Mouse (Mus musculus) liver, embryonic 13.5 days (tissue): ENCODE measurements around the gene Ddt. TPM values are rescaled to one million over a fixed set of nuclear protein-coding genes. Genes with fewer than 3 reads are reported as not detected.
A peak's percentile ranks its signal among the peaks of the same experiment; 100 is the strongest.

Experiments
- ATAC-seq: fragments of 200-750 bp; cut with Nextera tagmentation; 2 replicates; pipeline ENCODE4 v1.8.0; 2017; ENCODE audit warnings: low read depth, mild to moderate bottlenecking, moderate number of reproducible peaks, moderate library complexity
- DNase-seq: peaks from one replicate; pipeline ENCODE4 v3.0.0; 2022
- H3K27ac ChIP-seq: fragments of 300-500 bp; sonication (generic); 2 replicates; pipeline ENCODE4 v1.5.1; 2015; ENCODE audit warnings: moderate library complexity, mild to moderate bottlenecking, inconsistent platforms
- H3K27me3 ChIP-seq: fragments of 300-500 bp; sonication (generic); 2 replicates; pipeline ENCODE4 v1.6.1; 2015; ENCODE audit warnings: mild to moderate bottlenecking, inconsistent platforms
- H3K36me3 ChIP-seq: fragments of 300-500 bp; sonication (generic); 2 replicates; pipeline ENCODE4 v1.6.1; 2015; ENCODE audit warnings: mild to moderate bottlenecking, inconsistent platforms
- H3K4me1 ChIP-seq: fragments of 300-500 bp; sonication (generic); replicated peaks from 2 replicates; pipeline ENCODE4 v1.6.1; 2015; ENCODE audit warnings: inconsistent platforms
- H3K4me2 ChIP-seq: fragments of 300-500 bp; sonication (generic); 2 replicates; pipeline ENCODE4 v1.6.1; 2015; ENCODE audit warnings: inconsistent platforms, mild to moderate bottlenecking, moderate library complexity
- H3K4me3 ChIP-seq: fragments of 300-500 bp; sonication (generic); replicated peaks from 2 replicates; pipeline ENCODE4 v1.5.1; 2015; ENCODE audit warnings: mild to moderate bottlenecking, inconsistent platforms
- H3K9ac ChIP-seq: fragments of 300-500 bp; sonication (generic); 2 replicates; pipeline ENCODE4 v1.6.1; 2015; ENCODE audit warnings: mild to moderate bottlenecking, inconsistent platforms
- H3K9me3 ChIP-seq: fragments of 300-500 bp; sonication (generic); replicated peaks from 2 replicates; pipeline ENCODE4 v1.6.1; 2016; ENCODE audit warnings: inconsistent platforms
- WGBS: fragments of 180-500 bp; shearing (Covaris S2); methylation state at CpG from one replicate; pipeline ENCODE4 v1.1.7; 2015; ENCODE audit not compliant: insufficient replicate concordance; 5-methylcytosine and 5-hydroxymethylcytosine counted together
- polyA plus RNA-seq: library from polyadenylated mRNA; unstranded; fragments of >200 nt; fragmentation: Nextera tagmentation; extraction: Ambion mirVana; gene quantifications from 2 replicates; pipeline ENCODE4 v1.2.1, GENCODE M21; 2015

The Ddt gene
- polyA plus RNA-seq, 1 experiment from 2014 or later: 180 TPM

- Histone ChIP-seq H3K4me2 (no peak overlapping the region), H3K36me3 (no peaks in the 10 kb centered on the region), H3K4me3 (no peak overlapping the region), H3K9me3 (no peaks in the 10 kb centered on the region), H3K4me1 (peaks cover 8% of the 10 kb centered on the region; the same call in 1 of the 2 replicates), H3K9ac (no peak overlapping the region), H3K27me3 (0 out of 2 replicates have a peak, but pooled peaks cover 3% of the 10 kb centered on the region), H3K27ac (peak overlapping the region; percentile 72; the same call in 1 of the 2 replicates)
- DNase-seq (peak; percentile 9), ATAC-seq (peak; percentile 90)
- 62% methylated on average over 5 of the region's 5 CpGs for WGBS
These were observed 16.6 kb upstream of the Ddt start for GRCm38 (mm10) chr10:75789841-75790240.

DNA sequence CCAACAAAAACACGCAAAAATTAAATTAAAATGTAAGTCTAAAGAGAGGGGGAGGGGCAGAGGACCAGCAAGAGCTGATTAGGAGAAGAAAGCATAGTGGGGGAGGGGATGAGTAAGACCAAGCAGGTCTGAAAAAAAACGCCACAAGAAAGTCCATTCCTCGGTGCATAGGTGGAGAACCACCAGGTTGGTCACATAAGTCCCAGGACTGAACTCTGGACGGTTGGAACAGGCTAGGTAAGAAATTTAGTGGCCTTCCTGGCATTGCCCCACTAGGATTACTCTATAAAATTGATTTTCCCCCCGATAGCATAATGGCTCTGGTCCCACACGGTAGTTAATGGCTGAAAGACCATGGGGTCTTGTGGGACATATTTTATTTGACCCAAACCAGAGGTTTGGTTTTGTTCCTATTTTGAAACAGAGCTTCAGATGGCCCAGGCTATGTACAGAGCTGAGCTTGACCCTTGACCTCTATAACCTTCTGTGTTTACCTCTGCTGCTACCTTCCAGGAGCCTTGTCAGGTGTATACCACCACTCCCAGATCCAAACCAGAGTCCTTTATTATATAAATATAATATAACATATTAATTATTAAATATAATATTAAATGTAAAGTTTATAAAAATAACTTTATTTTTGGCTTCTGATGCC is 16.0 kb upstream of the Ddt start:
- 58% methylated on average over 6 of the region's 6 CpGs for WGBS
- no peak overlapping the region for H3K9ac ChIP-seq
- H3K4me2 ChIP-seq: no peak overlapping the region
- H3K27me3 ChIP-seq: 0 out of 2 replicates have a peak, but pooled peaks cover 7% of the 10 kb centered on the region
- peaks cover 8% of the 10 kb centered on the region; the same call in 1 of the 2 replicates for H3K4me1 ChIP-seq
- H3K4me3 ChIP-seq: no peak overlapping the region
- DNase-seq (no peak), ATAC-seq (peak; percentile 51; the same call in 1 of the 2 replicates)
- H3K36me3 ChIP-seq: no peaks in the 10 kb centered on the region
- no peaks in the 10 kb centered on the region for H3K9me3 ChIP-seq
- H3K27ac ChIP-seq: peak overlapping the region; percentile 23; the same call in 1 of the 2 replicates

GRCm38 (mm10) chr10:75788277-75788676 is 15.1 kb upstream of the Ddt start:
- no peaks in the 10 kb centered on the region for H3K9me3 ChIP-seq
- H3K4me3 ChIP-seq: no peak overlapping the region
- no peaks in the 10 kb centered on the region for H3K36me3 ChIP-seq
- H3K4me1 ChIP-seq: peaks cover 4% of the 10 kb centered on the region; the same call in 1 of the 2 replicates
- no peak overlapping the region for H3K4me2 ChIP-seq
- DNase-seq: no peak
- no peak overlapping the region for H3K27ac ChIP-seq
- ATAC-seq: no peak
- H3K9ac ChIP-seq: no peak overlapping the region
- 84% methylated on average over 8 of the region's 8 CpGs for WGBS
- H3K27me3 ChIP-seq: peaks cover 15% of the 10 kb centered on the region; the same call in 1 of the 2 replicates

DNA sequence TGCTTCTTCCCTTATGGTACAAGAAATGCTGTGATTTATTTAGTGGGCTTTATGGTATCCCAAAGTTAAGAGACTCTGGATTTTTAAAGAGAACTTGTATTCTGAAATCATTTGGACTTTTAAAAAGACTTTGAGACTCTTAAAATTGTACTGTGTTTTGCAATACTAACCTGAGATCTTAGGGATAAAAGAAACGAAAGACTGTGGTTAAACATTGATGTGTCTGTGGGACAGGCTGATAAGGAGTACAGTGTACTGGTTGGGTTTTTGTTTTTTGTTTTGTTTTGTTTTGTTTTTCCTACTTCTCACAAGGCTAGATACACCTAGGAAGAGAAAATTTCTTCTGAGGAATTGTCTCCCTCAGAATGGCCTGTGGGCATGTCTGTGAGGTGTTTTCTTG is 12.2 kb upstream of the Ddt start:
- no peak overlapping the region for H3K27ac ChIP-seq
- no peaks in the 10 kb centered on the region for H3K36me3 ChIP-seq
- ATAC-seq: no peak
- H3K4me2 ChIP-seq: no peak overlapping the region
- no peak overlapping the region for H3K9ac ChIP-seq
- DNase-seq: no peak
- peaks cover 39% of the 10 kb centered on the region for H3K27me3 ChIP-seq
- H3K4me1 ChIP-seq: 0 out of 2 replicates have a peak, but pooled peaks cover 3% of the 10 kb centered on the region
- WGBS: 19% methylated on average over 1 of the region's 1 CpGs
- H3K4me3 ChIP-seq: no peak overlapping the region
- H3K9me3 ChIP-seq: no peaks in the 10 kb centered on the region

GRCm38 (mm10) chr10:75780769-75781578 is 7.8 kb upstream of the Ddt start, which contains the start of the genes Gm20441 and Gstt3:
Gm20441 (minus strand) TSS chr10:75780954.
Gstt3 (minus strand) TSS chr10:75781414.
- H3K27me3 ChIP-seq: peaks cover 73% of the 10 kb centered on the region
- DNase-seq: no peak
- WGBS: 1% methylated on average over 28 of the region's 28 CpGs
- peak within 1 kb of the TSS; percentile 63 for H3K4me2 ChIP-seq
- peak; percentile 43; the same call in 1 of the 2 replicates for ATAC-seq
- H3K4me1 ChIP-seq: peaks cover 9% of the 10 kb centered on the region; the same call in 1 of the 2 replicates
- peak within 1 kb of the TSS; percentile 49; the same call in 1 of the 2 replicates for H3K9ac ChIP-seq
- H3K4me3 ChIP-seq: peak within 1 kb of the TSS; percentile 51
- no peaks in the 10 kb centered on the region for H3K9me3 ChIP-seq
- H3K36me3 ChIP-seq: no peaks in the 10 kb centered on the region
- H3K27ac ChIP-seq: no peak within 1 kb of the TSS

DNA sequence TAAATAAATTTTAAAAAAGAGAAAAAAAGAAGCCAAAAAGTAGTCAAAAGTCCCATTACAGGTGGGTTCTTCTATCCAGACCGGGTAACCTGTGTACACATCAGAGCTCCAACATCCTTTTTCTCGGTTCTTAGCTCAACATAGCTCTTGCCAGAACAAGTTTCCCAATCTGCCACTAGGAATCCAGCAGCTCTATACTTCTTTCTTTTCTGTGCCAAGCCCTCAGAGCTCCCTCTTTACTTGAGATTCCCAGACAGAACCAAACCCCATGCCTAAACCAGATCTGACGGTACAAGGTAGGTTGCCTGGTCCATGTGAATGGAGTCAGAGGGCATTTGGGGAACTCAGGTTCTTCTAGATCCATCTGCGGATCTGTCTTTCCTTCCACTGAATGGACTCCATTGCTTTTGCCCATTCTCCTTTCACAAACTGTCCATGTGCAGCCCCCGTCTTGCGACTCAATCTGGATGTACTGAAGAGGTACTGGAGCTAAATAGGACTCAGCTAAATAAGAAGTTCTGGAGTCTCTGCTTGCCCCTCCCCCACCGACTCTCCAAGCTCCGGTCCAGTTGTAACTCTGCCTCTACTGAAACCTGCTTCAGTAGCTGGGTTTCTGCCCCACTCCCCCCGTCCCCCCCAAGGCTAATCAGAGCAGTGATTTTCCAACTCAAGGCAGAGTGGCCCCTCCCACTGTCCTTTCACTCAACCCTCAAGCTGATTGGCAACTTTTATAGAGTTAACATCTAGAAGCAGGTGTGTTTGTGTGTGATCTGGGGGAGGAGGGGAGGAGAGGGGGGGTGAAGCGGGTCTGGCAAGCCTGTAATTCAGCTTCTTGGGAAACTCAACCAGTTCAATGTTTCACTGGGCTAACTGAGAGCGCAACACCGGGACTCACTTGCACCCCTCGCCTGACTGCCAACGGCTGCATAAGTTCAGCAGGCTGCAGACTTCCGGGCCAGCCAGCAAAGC is 6.3 kb upstream of the Ddt start:
- DNase-seq (no peak), ATAC-seq (no peak)
- Histone ChIP-seq H3K27ac (no peak overlapping the region), H3K4me3 (0 out of 2 replicates have a peak overlapping the region, but pooled peaks have one; percentile 1), H3K9me3 (no peaks in the 10 kb centered on the region), H3K4me1 (peaks cover 9% of the 10 kb centered on the region; the same call in 1 of the 2 replicates), H3K9ac (no peak overlapping the region), H3K4me2 (peak overlapping the region; percentile 63), H3K27me3 (peaks cover 73% of the 10 kb centered on the region), H3K36me3 (no peaks in the 10 kb centered on the region)
- 32% methylated on average over 15 of the region's 15 CpGs for WGBS

- Histone ChIP-seq H3K9ac (no peak overlapping the region), H3K4me3 (no peak overlapping the region), H3K4me2 (no peak overlapping the region), H3K27ac (no peak overlapping the region), H3K36me3 (no peaks in the 10 kb centered on the region), H3K4me1 (peaks cover 16% of the 10 kb centered on the region), H3K9me3 (no peaks in the 10 kb centered on the region), H3K27me3 (peaks cover 60% of the 10 kb centered on the region)
- WGBS: 63% methylated on average over 2 of the region's 2 CpGs
- DNase-seq: no peak
- no peak for ATAC-seq
These were observed 4.7 kb upstream of the Ddt start for GRCm38 (mm10) chr10:75777885-75778284.

DNA sequence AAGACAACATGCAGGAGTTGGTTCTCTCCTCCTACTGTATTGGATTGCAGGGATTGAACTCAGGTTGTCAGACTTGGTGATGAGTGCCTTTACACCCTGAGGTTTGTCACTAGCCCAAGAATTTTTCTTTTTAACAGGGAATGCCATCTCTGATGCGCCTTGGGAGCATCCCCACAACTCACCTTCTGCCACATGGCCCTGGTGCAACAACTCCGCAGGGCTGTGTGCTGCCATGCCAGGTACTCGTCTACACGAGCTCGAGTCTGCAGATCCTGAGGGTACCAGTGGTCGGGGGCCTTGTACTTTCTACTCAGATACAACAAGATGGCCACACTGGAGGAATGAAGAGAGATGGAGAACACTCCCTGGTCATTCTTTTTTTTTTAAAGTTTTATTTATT is 3.3 kb upstream of the Ddt start:
- H3K4me2 ChIP-seq: no peak overlapping the region
- no peaks in the 10 kb centered on the region for H3K36me3 ChIP-seq
- WGBS: 72% methylated on average over 6 of the region's 6 CpGs
- H3K4me1 ChIP-seq: peaks cover 30% of the 10 kb centered on the region
- no peak overlapping the region for H3K9ac ChIP-seq
- ATAC-seq (no peak), DNase-seq (no peak)
- H3K9me3 ChIP-seq: no peaks in the 10 kb centered on the region
- H3K27ac ChIP-seq: no peak overlapping the region
- H3K27me3 ChIP-seq: peaks cover 49% of the 10 kb centered on the region
- no peak overlapping the region for H3K4me3 ChIP-seq

- Histone ChIP-seq H3K9ac (no peak overlapping the region), H3K27ac (no peak overlapping the region), H3K4me3 (no peak overlapping the region), H3K4me2 (no peak overlapping the region), H3K4me1 (peaks cover 25% of the 10 kb centered on the region), H3K9me3 (no peaks in the 10 kb centered on the region), H3K36me3 (no peaks in the 10 kb centered on the region), H3K27me3 (peaks cover 29% of the 10 kb centered on the region)
- 74% methylated on average over 9 of the region's 9 CpGs for WGBS
- DNase-seq (no peak), ATAC-seq (no peak)
These were observed 1.4 kb upstream of the Ddt start for GRCm38 (mm10) chr10:75774587-75774986.

DNA sequence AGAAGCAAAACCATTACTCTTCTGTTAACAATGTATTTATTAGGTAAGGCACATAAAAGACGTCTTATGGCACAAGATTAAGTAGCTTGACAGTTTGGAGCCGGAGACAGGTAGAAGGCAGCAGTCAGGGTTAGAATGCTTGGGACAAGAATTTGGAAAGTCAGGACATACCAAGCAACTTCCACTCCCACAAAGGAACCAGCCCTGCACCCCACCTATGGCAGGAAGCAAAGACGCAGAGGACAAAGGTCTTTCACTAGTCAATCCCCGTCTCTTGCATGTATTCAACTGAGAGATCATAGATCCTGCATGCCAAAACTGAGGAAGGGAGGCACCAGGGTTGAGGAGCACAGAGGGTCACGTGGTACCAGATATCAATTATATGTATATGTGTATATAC is 888 bp upstream of the Ddt start:
- 75% methylated on average over 5 of the region's 5 CpGs for WGBS
- Histone ChIP-seq H3K27ac (no peak overlapping the region), H3K4me1 (peaks cover 25% of the 10 kb centered on the region), H3K27me3 (peaks cover 24% of the 10 kb centered on the region), H3K9me3 (no peaks in the 10 kb centered on the region), H3K36me3 (no peaks in the 10 kb centered on the region), H3K4me3 (no peak overlapping the region), H3K9ac (no peak overlapping the region), H3K4me2 (no peak overlapping the region)
- ATAC-seq: no peak
- DNase-seq: no peak
